19 mouse cellular contexts compared by ENCODE assay signal in genomic region chr7:109467591-109467990, GRCm38 (mm10). TPM values are rescaled to one million over a fixed set of nuclear protein-coding genes. Genes with fewer than 3 reads are reported as not detected.
A peak's percentile ranks its signal among the peaks of the same experiment; 100 is the strongest.
DNase-seq lines count a peak whose midpoint lies in the region; ATAC-seq and TF ChIP-seq lines count a peak whose summit lies in the region.
"Had no signal": no experiment of that assay in that cellular context is flagged by ENCODE, and none has a peak within 500 bp of the region (broad histone marks: within the 10 kb centered on the region; RNA-seq: fewer than 3 reads in every experiment).

No protein-coding gene starts in this region.

- ATAC-seq in cerebellum, adult (ENCODE audit: insufficient number of reproducible peaks, low FRiP score, low TSS enrichment): no peak
- ATAC-seq: forebrain, embryonic 15.5 days; intestine, embryonic 16.5 days had no signal

- peak overlapping the region; percentile 65 for H3K27ac ChIP-seq in left cerebral cortex, adult 2 months
- H3K27ac ChIP-seq: forebrain, embryonic 15.5 days; heart, embryonic 13.5 days; kidney, postnatal 0 days; limb, embryonic 10.5 days; liver, embryonic 13.5 days had no signal

- no peak for TF ChIP-seq CTCF in left cerebral cortex, adult 2 months (IDR thresholded peaks at IDR 0.05)

- intact Hi-C loops in left cerebral cortex, adult 2 months (cut with DNase I): no loop called here

- H3K4me3 ChIP-seq in left cerebral cortex, adult 2 months: no peak overlapping the region
- H3K4me3 ChIP-seq: forebrain, embryonic 15.5 days; heart, embryonic 13.5 days; limb, embryonic 10.5 days; liver, embryonic 13.5 days had no signal

- peak; percentile 15 to 21 for DNase-seq in cerebellum, adult 18-20 months
- DNase-seq in frontal cortex, postnatal 36 days (ENCODE audit: low spot score in 2 of 2): peak; percentile 40 to 55
- DNase-seq in frontal cortex, postnatal 25 days (ENCODE audit: low spot score in 2 of 2): no peak
- DNase-seq in left cerebral cortex, adult 2 months (ENCODE audit: extremely low spot score in 1 of 2, low spot score in 2 of 2): peak in 1 of 2 experiments; percentile 31
- DNase-seq in left cerebral cortex, adult 11 months (ENCODE audit: low spot score): no peak
- peak; percentile 23 to 37 for DNase-seq in cerebellum, postnatal 25 days
- no peak for DNase-seq in adrenal gland, adult (ENCODE audit: inconsistent age in 2 of 2, low spot score in 1 of 2)
- DNase-seq: adrenal gland, postnatal 25 days; gastrocnemius, postnatal 36 days; heart, postnatal 4 days; liver, embryonic 13.5 days; thymus, postnatal 4 days had no signal

RNA-seq across cellular contexts. Expression of gene Stk33, which starts 28.7 kb away (rescaled TPM):
- total RNA-seq in left cerebral cortex, adult 2 months (2021): 1 to 10 TPM in 1 of 2 experiments, under 1 TPM in 1; 0.41 to 1.4 TPM
- total RNA-seq: gastrocnemius, postnatal 36 days; heart, postnatal 4 days; megakaryocyte-erythroid progenitor cell, adult 5-6 weeks had no signal

RNA-seq across cellular contexts. Expression of gene Trim66, which starts 40.3 kb away (rescaled TPM):
- 10 to 100 TPM; 20.9 to 21.3 TPM for total RNA-seq in left cerebral cortex, adult 2 months (2021)
- total RNA-seq: megakaryocyte-erythroid progenitor cell, adult 5-6 weeks had no signal

RNA-seq across cellular contexts. Expression of gene Rpl27a, which starts 51.4 kb away (rescaled TPM):
- total RNA-seq in left cerebral cortex, adult 2 months (2021): 100 to 1,000 TPM; 145 to 147 TPM

Comparison
In these comparisons a context has a peak if more than half of its experiments do, and no peak if none do; other contexts are left out.
1. DNase-seq: peak in cerebellum, adult 18-20 months (2 of 2), frontal cortex, postnatal 36 days (2 of 2) and cerebellum, postnatal 25 days (2 of 2); none in frontal cortex, postnatal 25 days (0 of 2), left cerebral cortex, adult 11 months (single experiment) and adrenal gland, adult (0 of 2).